Mouse (Mus musculus): ENCODE measurements around the gene Disp1. TPM values are rescaled to one million over a fixed set of nuclear protein-coding genes. Genes with fewer than 3 reads are reported as not detected.

Disp1 gene
- 8.4 and 12.7 TPM in 2 replicates for polyA plus RNA-seq (2015; fragmentation: Nextera tagmentation; extraction: Ambion mirVana)

DNA sequence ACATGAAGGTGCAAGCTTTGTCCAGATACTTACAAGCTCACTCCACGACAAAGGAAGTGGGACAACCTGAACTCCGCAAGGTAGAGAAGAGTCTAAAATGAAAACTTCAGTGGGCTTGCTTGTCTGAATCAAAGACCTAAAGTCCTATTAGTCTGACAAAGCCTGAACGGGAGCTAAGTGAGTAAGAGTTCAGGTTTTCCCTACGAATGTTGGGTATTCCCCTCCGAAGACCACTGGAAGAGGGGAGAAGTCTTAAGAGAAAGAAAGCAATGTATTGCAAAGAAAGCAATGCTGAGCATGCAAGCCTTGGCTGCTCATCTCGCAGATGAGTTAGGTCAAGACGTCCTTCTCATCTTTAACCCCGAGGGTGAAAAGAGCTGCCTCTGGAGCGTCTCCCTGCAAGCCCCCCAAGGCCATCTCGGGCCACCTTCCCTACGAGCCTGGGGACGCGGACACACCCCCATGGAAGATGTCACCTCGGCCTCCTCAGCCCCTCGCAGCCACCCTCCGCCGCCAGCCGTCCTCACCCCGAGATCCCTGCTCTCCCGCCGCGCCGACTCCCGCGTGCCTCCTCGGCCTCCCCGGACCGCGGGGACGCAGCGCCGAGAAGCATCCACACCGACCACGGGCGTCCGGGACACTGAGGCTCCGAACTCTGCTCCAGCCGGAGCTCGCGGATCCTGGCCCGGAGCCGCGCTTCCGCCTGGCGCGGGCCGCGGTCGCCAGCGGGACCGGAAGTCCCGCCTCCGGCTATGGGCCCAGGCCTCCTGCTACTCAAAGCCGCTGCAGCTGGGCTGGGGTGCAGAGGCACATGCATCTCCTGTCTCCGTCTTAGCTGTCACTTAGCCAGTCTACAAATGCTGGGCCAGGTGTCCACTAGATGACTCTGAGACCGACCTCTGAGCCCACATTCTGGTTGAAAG lies at the start of gene Disp1:
TSS of gene Disp1 (minus strand) at position 727 of the 923 bp plus-strand sequence.

Small RNA genes lying within 50 kb of the gene (microRNA-seq; reads per million reads assigned to microRNA genes)
- not detected for gene Gm24975 (ENCODE audit: borderline replicate concordance, insufficient number of aligned reads)

Other genes starting within 250 kb of the Disp1 start
- gene Aida, start 75.1 kb upstream of the Disp1 start, polyA plus RNA-seq (2015; fragmentation: Nextera tagmentation; extraction: Ambion mirVana) = 41.1 and 44.8 TPM in 2 replicates
- gene Brox, start 75.7 kb upstream of the Disp1 start, polyA plus RNA-seq (2015; fragmentation: Nextera tagmentation; extraction: Ambion mirVana) = 33.8 and 39.3 TPM in 2 replicates
- gene Mia3, start 148.0 kb upstream of the Disp1 start, polyA plus RNA-seq (2015; fragmentation: Nextera tagmentation; extraction: Ambion mirVana) = 65.0 and 70.3 TPM in 2 replicates
- 11.3 and 13.1 TPM in 2 replicates for gene Taf1a, start 167.5 kb upstream of the Disp1 start, polyA plus RNA-seq (2015; fragmentation: Nextera tagmentation; extraction: Ambion mirVana)
- not detected in 2 replicates for gene Hhipl2, start 196.7 kb upstream of the Disp1 start, polyA plus RNA-seq (2015; fragmentation: Nextera tagmentation; extraction: Ambion mirVana)

All from adrenal gland, postnatal 0 days (tissue).